Mouse (Mus musculus): Measurements from ENCODE around the gene Pdrg1.

- TF ChIP-seq POLR2A (IDR thresholded peaks at IDR 0.05; ENCODE audit: extremely low read depth, insufficient read depth, low read length) = no peak
- TF ChIP-seq CTCF (IDR thresholded peaks at IDR 0.05; ENCODE audit: low read depth, low read length) = peak; percentile 85
These were observed 32.7 kb upstream of the Pdrg1 start for GRCm38 (mm10) chr2:153047828-153048465.

All from liver, adult 2 months (tissue).